ENCODE assay signal across 11 mouse cellular contexts in genomic region chr8:71596384-71596783, GRCm38 (mm10). TPM values are rescaled to one million over a fixed set of nuclear protein-coding genes. Genes with fewer than 3 reads are reported as not detected.
DNase-seq lines count a peak whose midpoint lies in the region; ATAC-seq and TF ChIP-seq lines count a peak whose summit lies in the region.
"Had no signal": no experiment of that assay in that cellular context is flagged by ENCODE, and none has a peak within 500 bp of the region (broad histone marks: within the 10 kb centered on the region; RNA-seq: fewer than 3 reads in every experiment).

No protein-coding gene starts in this region.

- TF ChIP-seq POLR2A in CH12.LX (IDR thresholded peaks at IDR 0.05; ENCODE audit: low read depth, low read length): no peak

- H3K9ac ChIP-seq in kidney, embryonic 15.5 days: no peak overlapping the region
- peak overlapping the region; percentile 15; the same call in 1 of the 2 replicates for H3K9ac ChIP-seq in CH12.LX (ENCODE audit: insufficient read depth, low read depth)
- H3K9ac ChIP-seq in midbrain, embryonic 14.5 days (replicated peaks; ENCODE audit: low read length): peak overlapping the region; percentile 12; the same call in 1 of the 2 replicates

- TF ChIP-seq EP300 in CH12.LX (IDR thresholded peaks at IDR 0.05; ENCODE audit: low read length): no peak

- peaks cover 8% of the 10 kb centered on the region for H3K27me3 ChIP-seq in kidney, embryonic 15.5 days
- H3K27me3 ChIP-seq in CH12.LX (replicated peaks): no peaks in the 10 kb centered on the region
- peaks cover 8% of the 10 kb centered on the region for H3K27me3 ChIP-seq in midbrain, embryonic 14.5 days (ENCODE audit: control insufficient read depth, insufficient read depth, low read length)
- H3K27me3 ChIP-seq: megakaryocyte, embryonic 14.5 days had no signal

- 63% methylated on average over 6 of the region's 6 CpGs for WGBS in kidney, embryonic 15.5 days
- WGBS in midbrain, embryonic 14.5 days: 58% methylated on average over 6 of the region's 6 CpGs

- no peak overlapping the region for H3K4me3 ChIP-seq in kidney, embryonic 15.5 days (replicated peaks)
- peak overlapping the region; percentile 23 to 89 (median 46) for H3K4me3 ChIP-seq in CH12.LX (replicated peaks in 1 of 3; ENCODE audit: low read depth in 2 of 3, low read length in 2 of 3, poor library complexity in 1 of 3)
- no peak overlapping the region for H3K4me3 ChIP-seq in midbrain, embryonic 14.5 days (replicated peaks; ENCODE audit: low read depth, low read length)
- H3K4me3 ChIP-seq: heart, embryonic 15.5 days had no signal

- in situ Hi-C loops in CH12.LX (cut with MboI; ENCODE audit: low pct_ligation_motif_present, low pct_unique_long_range_greater_than_20kb, low sequenced_read_pairs): no loop called here

- 0 out of 2 replicates have a peak overlapping the region, but pooled peaks have one; percentile 3 for H3K27ac ChIP-seq in kidney, embryonic 15.5 days
- H3K27ac ChIP-seq in CH12.LX (ENCODE audit: insufficient read depth, low read depth): peak overlapping the region; percentile 98
- no peak overlapping the region for H3K27ac ChIP-seq in midbrain, embryonic 14.5 days (replicated peaks; ENCODE audit: low read depth, low read length)
- H3K27ac ChIP-seq: heart, embryonic 15.5 days; layer of hippocampus, adult 2 months had no signal

- dilution Hi-C loops in CH12.LX (cut with MboI; ENCODE audit: extremely low pct_ligation_motif_present, extremely low pct_unique_long_range_greater_than_20kb, low sequenced_read_pairs): no loop called here

- TF ChIP-seq CTCF in CH12.LX (conservative IDR thresholded peaks at IDR 0.05 in 1 of 2, IDR thresholded peaks at IDR 0.05 in 1 of 2; ENCODE audit: low read depth in 2 of 2, low read length in 2 of 2): peak in 1 of 2 experiments; percentile 42; a peak in 2 of 4 replicates

- ATAC-seq in kidney, embryonic 15.5 days (replicated peaks; ENCODE audit: low FRiP score): no peak
- no peak for ATAC-seq in midbrain, embryonic 14.5 days (ENCODE audit: low FRiP score, low TSS enrichment)

- H3K4me1 ChIP-seq in kidney, embryonic 15.5 days: peaks cover 35% of the 10 kb centered on the region
- H3K4me1 ChIP-seq in CH12.LX (ENCODE audit: control insufficient read depth in 1 of 2, insufficient read depth in 2 of 2): peaks cover 38 to 64% of the 10 kb centered on the region in 2 experiments
- peaks cover 17% of the 10 kb centered on the region for H3K4me1 ChIP-seq in midbrain, embryonic 14.5 days (ENCODE audit: control insufficient read depth, insufficient read depth, low read length)

- peak overlapping the region; percentile 38; the same call in 1 of the 2 replicates for H3K4me2 ChIP-seq in kidney, embryonic 15.5 days
- peak overlapping the region; percentile 40 for H3K4me2 ChIP-seq in CH12.LX (ENCODE audit: insufficient read depth, low read depth, poor library complexity, severe bottlenecking)
- peak overlapping the region; percentile 19; the same call in 1 of the 2 replicates for H3K4me2 ChIP-seq in midbrain, embryonic 14.5 days (ENCODE audit: low read length)
- H3K4me2 ChIP-seq: heart, embryonic 15.5 days had no signal

- no peak for DNase-seq in kidney, adult 18-20 months
- no peak for DNase-seq in CH12.LX (ENCODE audit: extremely low read depth)
- DNase-seq in ES-CJ7 (ENCODE audit: low read depth, low spot score): peak; percentile 58
- DNase-seq in midbrain, embryonic 14.5 days: no peak
- DNase-seq in urinary bladder, postnatal 10 days (ENCODE audit: low spot score): no peak
- DNase-seq in heart, adult 8-10 months (ENCODE audit: low spot score): no peak

- peaks cover 12% of the 10 kb centered on the region; the same call in 1 of the 2 replicates for H3K36me3 ChIP-seq in kidney, embryonic 15.5 days
- H3K36me3 ChIP-seq in CH12.LX (replicated peaks in 1 of 2; ENCODE audit: control insufficient read depth in 1 of 2, insufficient read depth in 1 of 2, low read length in 1 of 2): peaks cover 10 to 45% of the 10 kb centered on the region in 2 experiments
- H3K36me3 ChIP-seq in midbrain, embryonic 14.5 days (ENCODE audit: control insufficient read depth, insufficient read depth, low read length): peaks cover 11% of the 10 kb centered on the region; the same call in 1 of the 2 replicates

- H3K79me2 ChIP-seq in CH12.LX (replicated peaks; ENCODE audit: control insufficient read depth, extremely low read depth, insufficient read depth, poor library complexity, severe bottlenecking): peaks cover 20% of the 10 kb centered on the region

- H3K9me3 ChIP-seq in kidney, embryonic 15.5 days (replicated peaks): no peaks in the 10 kb centered on the region
- no peaks in the 10 kb centered on the region for H3K9me3 ChIP-seq in CH12.LX (replicated peaks; ENCODE audit: low read length)
- H3K9me3 ChIP-seq in midbrain, embryonic 14.5 days (ENCODE audit: control insufficient read depth, low read length): no peaks in the 10 kb centered on the region
- H3K9me3 ChIP-seq: heart, embryonic 15.5 days; megakaryocyte, embryonic 14.5 days had no signal

- no peak; the same call in none of the 2 replicates for TF ChIP-seq RAD21 in CH12.LX (IDR thresholded peaks at IDR 0.05; ENCODE audit: low read depth, low read length)

TF ChIP-seq in CH12.LX, 34 proteins besides CTCF, POLR2A, EP300 and RAD21:
- TF ChIP-seq PAX5 (IDR thresholded peaks at IDR 0.05; ENCODE audit: low read length) (no peak), ZMIZ1 (IDR thresholded peaks at IDR 0.05; ENCODE audit: low read depth, low read length) (0 out of 2 replicates have a peak, but pooled peaks have one; percentile 17), MYC (IDR thresholded peaks at IDR 0.05; ENCODE audit: low read depth, low read length) (no peak), USF1 (IDR thresholded peaks at IDR 0.05; ENCODE audit: low read depth, low read length) (no peak), ZKSCAN1 (IDR thresholded peaks at IDR 0.05; ENCODE audit: borderline replicate concordance, low read depth, low read length) (no peak), HCFC1 (IDR thresholded peaks at IDR 0.05; ENCODE audit: low read depth, low read length) (no peak), CHD2 (IDR thresholded peaks at IDR 0.05; ENCODE audit: low read length) (no peak), MAX (IDR thresholded peaks at IDR 0.05; ENCODE audit: low read length) (no peak)
TF ChIP-seq in CH12.LX: peak in this region for 1.

RNA-seq across cellular contexts. Expression of gene Fam129c, which starts 1.1 kb away (rescaled TPM):
- 4.7 and 5.6 TPM in 2 replicates for polyA plus RNA-seq in kidney, embryonic 15.5 days (2015; fragmentation: Nextera tagmentation; extraction: Ambion mirVana)
- total RNA-seq in CH12.LX (2012; rRNA removed) (95.2 and 136 TPM in 2 replicates), CH12.LX (2014; rRNA removed) (86.3 and 89.2 TPM in 2 replicates)
- 92.8 and 98.6 TPM in 2 replicates for polyA plus RNA-seq in CH12.LX (2012; ENCODE audit: insufficient read length, low read depth)
- 6.3 and 8.5 TPM in 2 replicates for polyA plus RNA-seq in midbrain, embryonic 14.5 days (2014; fragmentation: Nextera tagmentation; extraction: Ambion mirVana)
- 1 to 10 TPM; 1.1 to 1.4 (median 1.2) TPM for total RNA-seq in heart, adult 8-10 months (2022)

RNA-seq across cellular contexts. Expression of gene Pgls, which starts 4.4 kb away (rescaled TPM):
- 232 and 247 TPM in 2 replicates for polyA plus RNA-seq in kidney, embryonic 15.5 days (2015; fragmentation: Nextera tagmentation; extraction: Ambion mirVana)
- total RNA-seq in CH12.LX (2012; rRNA removed) (183 and 215 TPM in 2 replicates), CH12.LX (2014; rRNA removed) (94.2 and 118 TPM in 2 replicates)
- 72.5 and 74.9 TPM in 2 replicates for polyA plus RNA-seq in CH12.LX (2012; ENCODE audit: insufficient read length, low read depth)
- polyA plus RNA-seq in midbrain, embryonic 14.5 days (2014; fragmentation: Nextera tagmentation; extraction: Ambion mirVana): 241 and 269 TPM in 2 replicates
- 10 to 100 TPM; 57.7 to 65.1 (median 62.6) TPM for total RNA-seq in heart, adult 8-10 months (2022)

RNA-seq across cellular contexts. Expression of gene Colgalt1, which starts 14.4 kb away (rescaled TPM):
- 67.7 and 78.0 TPM in 2 replicates for polyA plus RNA-seq in kidney, embryonic 15.5 days (2015; fragmentation: Nextera tagmentation; extraction: Ambion mirVana)
- total RNA-seq in CH12.LX (2012; rRNA removed) (85.3 and 92.0 TPM in 2 replicates), CH12.LX (2014; rRNA removed) (68.7 and 72.0 TPM in 2 replicates)
- 72.0 and 73.7 TPM in 2 replicates for polyA plus RNA-seq in CH12.LX (2012; ENCODE audit: insufficient read length, low read depth)
- 60.4 and 70.3 TPM in 2 replicates for polyA plus RNA-seq in midbrain, embryonic 14.5 days (2014; fragmentation: Nextera tagmentation; extraction: Ambion mirVana)
- 10 to 100 TPM; 38.4 to 41.5 (median 39.9) TPM for total RNA-seq in heart, adult 8-10 months (2022)

RNA-seq across cellular contexts. Expression of gene Slc27a1, which starts 27.7 kb away (rescaled TPM):
- polyA plus RNA-seq in kidney, embryonic 15.5 days (2015; fragmentation: Nextera tagmentation; extraction: Ambion mirVana): 44.5 and 45.3 TPM in 2 replicates
- total RNA-seq in CH12.LX (2012; rRNA removed) (2.7 and 4.0 TPM in 2 replicates), CH12.LX (2014; rRNA removed) (1.8 and 2.3 TPM in 2 replicates)
- 2.3 and 2.4 TPM in 2 replicates for polyA plus RNA-seq in CH12.LX (2012; ENCODE audit: insufficient read length, low read depth)
- polyA plus RNA-seq in midbrain, embryonic 14.5 days (2014; fragmentation: Nextera tagmentation; extraction: Ambion mirVana): 33.5 and 41.6 TPM in 2 replicates
- total RNA-seq in heart, adult 8-10 months (2022): 100 to 1,000 TPM; 192 to 237 (median 204) TPM

RNA-seq across cellular contexts. Expression of gene Nxnl1, which starts 30.0 kb away (rescaled TPM):
- 0.18 and 0.36 TPM in 2 replicates for polyA plus RNA-seq in kidney, embryonic 15.5 days (2015; fragmentation: Nextera tagmentation; extraction: Ambion mirVana)
- total RNA-seq in CH12.LX (2012; rRNA removed) (0.04 TPM in 1 of 2 replicates, not detected in the other), CH12.LX (2014; rRNA removed) (not detected in 2 replicates)
- 0.08 TPM in 1 of 2 replicates, not detected in the other for polyA plus RNA-seq in CH12.LX (2012; ENCODE audit: insufficient read length, low read depth)
- polyA plus RNA-seq in midbrain, embryonic 14.5 days (2014; fragmentation: Nextera tagmentation; extraction: Ambion mirVana): not detected in 2 replicates
- total RNA-seq in heart, adult 8-10 months (2022): under 1 TPM in 2 of 4 experiments, not detected in 2; 0.14 to 0.19 TPM
- total RNA-seq: layer of hippocampus, adult 2 months; liver, adult 2 months had no signal
- polyA plus RNA-seq: heart, embryonic 15.5 days; liver, adult 2 months had no signal

Comparison
In these comparisons a context has a peak if more than half of its experiments do, and no peak if none do; other contexts are left out.
1. H3K4me3 ChIP-seq: peak in CH12.LX (3 of 3); none in kidney, embryonic 15.5 days (single experiment) and midbrain, embryonic 14.5 days (single experiment).
2. Peak in every context shown above with its lines, with median percentiles within 50 percentile points of each other: H3K4me2 ChIP-seq.